Mouse (Mus musculus) small intestine, adult 2 months (tissue): ENCODE data around the gene Dock9.

ENCODE experiments used
- CTCF ChIP-seq: fragments of 200-500 bp; IDR thresholded peaks from 2 replicates; pipeline ENCODE4 v1.5.1; 2012; ENCODE audit warnings: low read depth, mild to moderate bottlenecking, control low read depth, inconsistent platforms, low read length, moderate library complexity, mixed read lengths; ENCODE audit not compliant: insufficient replicate concordance, insufficient read length; ENCODE audit errors: extremely low read depth
- POLR2A ChIP-seq: fragments of 200-500 bp; IDR thresholded peaks from 2 replicates; pipeline ENCODE4 v1.6.1; 2012; ENCODE audit warnings: low read depth, mild to moderate bottlenecking, control low read depth, inconsistent platforms, low read length, moderate library complexity

GRCm38 (mm10) chr14:121737277-121737676, 60.4 kb downstream of the Dock9 start:
- TF ChIP-seq POLR2A (no peak), CTCF (no peak)
